ENCODE assay signal across 27 mouse cellular contexts in genomic region chr6:31161445-31162340, GRCm38 (mm10).
A peak's percentile ranks its signal among the peaks of the same experiment; 100 is the strongest.
DNase-seq lines count a peak whose midpoint lies in the region; ATAC-seq and TF ChIP-seq lines count a peak whose summit lies in the region.
"Had no signal": no experiment of that assay in that cellular context is flagged by ENCODE, and none has a peak within 500 bp of the region (broad histone marks: within the 10 kb centered on the region; RNA-seq: fewer than 3 reads in every experiment).

No protein-coding gene starts in this region.

- WGBS in forebrain, embryonic 13.5 days: 65% methylated on average over 22 of the region's 22 CpGs
- WGBS in forebrain, embryonic 11.5 days: 78% methylated on average over 22 of the region's 22 CpGs
- 77% methylated on average over 22 of the region's 22 CpGs for WGBS in heart, embryonic 12.5 days
- WGBS in heart, embryonic 10.5 days: 83% methylated on average over 22 of the region's 22 CpGs
- WGBS in lung, adult 2 months: 66% methylated on average over 22 of the region's 22 CpGs
- 47% methylated on average over 22 of the region's 22 CpGs for WGBS in forebrain, postnatal 0 days

- no peaks in the 10 kb centered on the region for H3K27me3 ChIP-seq in forebrain, embryonic 13.5 days
- no peaks in the 10 kb centered on the region for H3K27me3 ChIP-seq in forebrain, embryonic 11.5 days (ENCODE audit: control insufficient read depth, insufficient read depth, low read length)
- no peaks in the 10 kb centered on the region for H3K27me3 ChIP-seq in heart, embryonic 12.5 days (replicated peaks)
- no peaks in the 10 kb centered on the region for H3K27me3 ChIP-seq in heart, embryonic 10.5 days (ENCODE audit: insufficient read depth, poor library complexity, severe bottlenecking)
- 0 out of 2 replicates have a peak, but pooled peaks cover 3% of the 10 kb centered on the region for H3K27me3 ChIP-seq in forebrain, postnatal 0 days (ENCODE audit: insufficient read depth, low read length)
- H3K27me3 ChIP-seq: embryonic facial prominence, embryonic 15.5 days; heart, embryonic 15.5 days; hindbrain, embryonic 15.5 days; neural tube, embryonic 12.5 days; Patski had no signal

- H3K9me3 ChIP-seq in forebrain, embryonic 13.5 days (replicated peaks): no peaks in the 10 kb centered on the region
- no peaks in the 10 kb centered on the region for H3K9me3 ChIP-seq in forebrain, embryonic 11.5 days (ENCODE audit: control insufficient read depth, low read length)
- no peaks in the 10 kb centered on the region for H3K9me3 ChIP-seq in heart, embryonic 12.5 days (replicated peaks)
- no peaks in the 10 kb centered on the region for H3K9me3 ChIP-seq in heart, embryonic 10.5 days
- H3K9me3 ChIP-seq in forebrain, postnatal 0 days (ENCODE audit: low read length): no peaks in the 10 kb centered on the region
- H3K9me3 ChIP-seq: embryonic facial prominence, embryonic 10.5 days; embryonic facial prominence, embryonic 15.5 days; heart, embryonic 15.5 days; hindbrain, embryonic 15.5 days; kidney, embryonic 15.5 days; limb, embryonic 13.5 days; midbrain, embryonic 10.5 days; neural tube, embryonic 12.5 days had no signal

- no peak for TF ChIP-seq POLR2A in lung, adult 2 months (IDR thresholded peaks at IDR 0.05; ENCODE audit: borderline replicate concordance, extremely low read depth, low read depth, low read length)

- no peak overlapping the region for H3K9ac ChIP-seq in forebrain, embryonic 13.5 days
- H3K9ac ChIP-seq in forebrain, embryonic 11.5 days (ENCODE audit: low read length): no peak overlapping the region
- H3K9ac ChIP-seq in heart, embryonic 12.5 days: 0 out of 2 replicates have a peak overlapping the region, but pooled peaks have one; percentile 12
- no peak overlapping the region for H3K9ac ChIP-seq in forebrain, postnatal 0 days
- H3K9ac ChIP-seq: embryonic facial prominence, embryonic 15.5 days; heart, embryonic 15.5 days; hindbrain, embryonic 15.5 days; kidney, embryonic 15.5 days; limb, embryonic 13.5 days; neural tube, embryonic 12.5 days had no signal

- peaks cover 40% of the 10 kb centered on the region for H3K4me1 ChIP-seq in forebrain, embryonic 13.5 days
- H3K4me1 ChIP-seq in forebrain, embryonic 11.5 days (replicated peaks; ENCODE audit: control insufficient read depth, insufficient read depth, low read length): peaks cover 12% of the 10 kb centered on the region; the same call in 1 of the 2 replicates
- H3K4me1 ChIP-seq in heart, embryonic 12.5 days (replicated peaks): peaks cover 17% of the 10 kb centered on the region
- H3K4me1 ChIP-seq in heart, embryonic 10.5 days: peaks cover 11% of the 10 kb centered on the region; the same call in 1 of the 2 replicates
- peaks cover 14% of the 10 kb centered on the region for H3K4me1 ChIP-seq in lung, adult 2 months (ENCODE audit: control insufficient read depth, insufficient read depth, low read length)
- H3K4me1 ChIP-seq in forebrain, postnatal 0 days (ENCODE audit: insufficient read depth): peaks cover 9% of the 10 kb centered on the region; the same call in 1 of the 2 replicates

- ATAC-seq in forebrain, embryonic 13.5 days: peak; percentile 36; the same call in 1 of the 2 replicates
- no peak for ATAC-seq in forebrain, embryonic 11.5 days (replicated peaks; ENCODE audit: low FRiP score)
- no peak for ATAC-seq in heart, embryonic 12.5 days (ENCODE audit: insufficient number of reproducible peaks, low FRiP score)
- ATAC-seq in forebrain, postnatal 0 days: 0 out of 2 replicates have a peak, but pooled peaks have one; percentile 18
- ATAC-seq: midbrain, embryonic 16.5 days; Patski had no signal

- H3K36me3 ChIP-seq in forebrain, embryonic 13.5 days (ENCODE audit: poor library complexity, severe bottlenecking): no peaks in the 10 kb centered on the region
- no peaks in the 10 kb centered on the region for H3K36me3 ChIP-seq in forebrain, embryonic 11.5 days (ENCODE audit: control insufficient read depth, insufficient read depth, low read length)
- no peaks in the 10 kb centered on the region for H3K36me3 ChIP-seq in heart, embryonic 12.5 days
- no peaks in the 10 kb centered on the region for H3K36me3 ChIP-seq in heart, embryonic 10.5 days
- no peaks in the 10 kb centered on the region for H3K36me3 ChIP-seq in forebrain, postnatal 0 days (ENCODE audit: insufficient read depth)
- H3K36me3 ChIP-seq: embryonic facial prominence, embryonic 10.5 days; embryonic facial prominence, embryonic 15.5 days; heart, embryonic 15.5 days; hindbrain, embryonic 15.5 days; kidney, embryonic 15.5 days; limb, embryonic 13.5 days; midbrain, embryonic 10.5 days; neural tube, embryonic 12.5 days had no signal

- H3K27ac ChIP-seq in forebrain, embryonic 13.5 days: no peak overlapping the region
- H3K27ac ChIP-seq in forebrain, embryonic 11.5 days (ENCODE audit: low read depth, low read length): no peak overlapping the region
- H3K27ac ChIP-seq in heart, embryonic 12.5 days (ENCODE audit: poor library complexity, severe bottlenecking): no peak overlapping the region
- no peak overlapping the region for H3K27ac ChIP-seq in heart, embryonic 10.5 days
- H3K27ac ChIP-seq in forebrain, postnatal 0 days (ENCODE audit: low read depth, low read length): no peak overlapping the region
- H3K27ac ChIP-seq: embryonic facial prominence, embryonic 10.5 days; embryonic facial prominence, embryonic 15.5 days; heart, embryonic 15.5 days; hindbrain, embryonic 15.5 days; kidney, embryonic 15.5 days; limb, embryonic 13.5 days; midbrain, embryonic 10.5 days; neural tube, embryonic 12.5 days had no signal

- no peak overlapping the region for H3K4me2 ChIP-seq in forebrain, embryonic 13.5 days
- no peak overlapping the region for H3K4me2 ChIP-seq in forebrain, embryonic 11.5 days (ENCODE audit: low read depth, low read length, severe bottlenecking)
- no peak overlapping the region for H3K4me2 ChIP-seq in heart, embryonic 12.5 days
- H3K4me2 ChIP-seq in forebrain, postnatal 0 days (ENCODE audit: low read depth): no peak overlapping the region
- H3K4me2 ChIP-seq: embryonic facial prominence, embryonic 15.5 days; heart, embryonic 15.5 days; hindbrain, embryonic 15.5 days; kidney, embryonic 15.5 days; limb, embryonic 13.5 days; liver, embryonic 11.5 days; neural tube, embryonic 12.5 days had no signal

- DNase-seq in forebrain, embryonic 11.5 days (ENCODE audit: low spot score): no peak
- DNase-seq in heart, embryonic 10.5 days (ENCODE audit: low spot score): no peak
- peak; percentile 52 for DNase-seq in lung, postnatal 36 days
- no peak for DNase-seq in lung, adult 2 months
- peak; percentile 34 for DNase-seq in forebrain, postnatal 0 days
- DNase-seq in right cerebral cortex, postnatal 4 days: no peak
- DNase-seq: adrenal gland, postnatal 14 days; cerebellum, adult 18-20 months; cerebellum, postnatal 10 days; kidney, adult 18-20 months; kidney, postnatal 25 days; lung, postnatal 10 days; thymus, postnatal 14 days had no signal

- TF ChIP-seq CTCF in lung, adult 2 months (IDR thresholded peaks at IDR 0.05; ENCODE audit: insufficient read depth, low read length): no peak
- no peak for TF ChIP-seq CTCF in forebrain, postnatal 0 days (IDR thresholded peaks at IDR 0.05; ENCODE audit: low read depth)

- no peak overlapping the region for H3K4me3 ChIP-seq in forebrain, embryonic 13.5 days
- no peak overlapping the region for H3K4me3 ChIP-seq in forebrain, embryonic 11.5 days (ENCODE audit: low read depth, low read length)
- no peak overlapping the region for H3K4me3 ChIP-seq in heart, embryonic 12.5 days
- no peak overlapping the region for H3K4me3 ChIP-seq in heart, embryonic 10.5 days
- H3K4me3 ChIP-seq in lung, adult 2 months (replicated peaks; ENCODE audit: extremely low read depth, low read depth, low read length): no peak overlapping the region
- H3K4me3 ChIP-seq in forebrain, postnatal 0 days (ENCODE audit: low read depth, low read length): no peak overlapping the region
- H3K4me3 ChIP-seq: embryonic facial prominence, embryonic 10.5 days; embryonic facial prominence, embryonic 15.5 days; heart, embryonic 15.5 days; hindbrain, embryonic 15.5 days; kidney, embryonic 15.5 days; limb, embryonic 13.5 days; midbrain, embryonic 10.5 days; myocyte; neural tube, embryonic 12.5 days had no signal

Comparison
In these comparisons a context has a peak if more than half of its experiments do, and no peak if none do; other contexts are left out.
1. ATAC-seq: peak in forebrain, embryonic 13.5 days (single experiment) and forebrain, postnatal 0 days (single experiment); none in forebrain, embryonic 11.5 days (single experiment) and heart, embryonic 12.5 days (single experiment).
2. DNase-seq: peak in lung, postnatal 36 days (single experiment) and forebrain, postnatal 0 days (single experiment); none in forebrain, embryonic 11.5 days (single experiment), heart, embryonic 10.5 days (single experiment), lung, adult 2 months (single experiment) and right cerebral cortex, postnatal 4 days (single experiment).